Mouse (Mus musculus): ENCODE measurements around the gene Psd4. TPM values are rescaled to one million over a fixed set of nuclear protein-coding genes. Genes with fewer than 3 reads are reported as not detected.
A peak's percentile ranks its signal among the peaks of the same experiment; 100 is the strongest.

The Psd4 gene
- polyA plus RNA-seq, 1 experiment from 2014 or later, result 10.2 TPM

DNA sequence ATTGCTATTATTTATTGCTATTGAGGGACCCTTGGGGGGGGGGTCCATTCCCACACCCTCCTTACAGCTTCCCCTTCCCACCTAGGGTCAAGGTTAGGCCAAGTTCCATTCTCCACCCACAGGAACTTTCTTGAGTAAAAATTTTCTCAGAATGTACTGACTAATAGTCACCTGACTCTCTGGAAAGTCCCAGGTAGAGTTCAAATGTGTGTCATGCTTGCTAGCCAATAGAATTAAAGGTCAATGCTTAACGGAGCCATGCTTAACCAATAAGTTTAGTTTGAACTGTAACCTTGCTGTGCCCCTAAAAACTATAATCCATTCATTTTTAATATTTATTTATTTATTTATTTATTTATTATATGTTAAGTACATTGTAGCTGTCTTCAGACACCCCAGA, 8.0 kb upstream of the Psd4 start:
- ATAC-seq (ENCODE audit: low FRiP score, low TSS enrichment), result no peak
- Histone ChIP-seq H3K27me3 (ENCODE audit: control insufficient read depth, insufficient read depth, low read length) (no peaks in the 10 kb centered on the region), H3K4me1 (replicated peaks; ENCODE audit: control insufficient read depth, insufficient read depth) (no peaks in the 10 kb centered on the region), H3K9me3 (ENCODE audit: control insufficient read depth, low read length) (no peaks in the 10 kb centered on the region), H3K27ac (replicated peaks) (no peak overlapping the region), H3K9ac (ENCODE audit: low read length) (no peak overlapping the region), H3K4me2 (replicated peaks; ENCODE audit: low read depth) (no peak overlapping the region), H3K4me3 (ENCODE audit: low read depth, low read length) (no peak overlapping the region), H3K36me3 (ENCODE audit: control insufficient read depth, insufficient read depth, low read length) (no peaks in the 10 kb centered on the region)
- no peak for DNase-seq (ENCODE audit: low spot score)
- TF ChIP-seq EP300 (optimal IDR thresholded peaks at IDR 0.05) (no peak), CTCF (IDR thresholded peaks at IDR 0.05; ENCODE audit: low read depth) (no peak)
- 83% methylated on average over 1 of the region's 1 CpGs for WGBS

DNA sequence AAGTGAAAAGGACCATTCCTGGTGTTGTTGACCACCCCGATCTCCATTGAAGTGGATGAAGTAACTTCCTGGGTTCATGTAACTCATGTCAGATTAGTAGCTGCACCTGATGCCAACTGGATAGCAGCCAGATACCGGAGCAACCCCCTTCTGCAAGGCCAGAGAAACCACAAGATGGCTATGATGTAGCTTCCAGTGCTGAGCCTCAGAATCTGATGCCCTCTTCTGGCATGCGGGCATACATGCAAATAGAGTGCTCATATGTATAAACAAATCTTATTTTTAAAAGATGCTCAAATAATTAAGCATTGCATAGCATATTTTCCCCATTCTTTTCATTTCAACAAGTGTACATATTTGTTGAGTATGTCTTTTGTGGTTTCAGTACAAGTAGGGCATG, 3.6 kb upstream of the Psd4 start:
- Histone ChIP-seq H3K4me1 (replicated peaks; ENCODE audit: control insufficient read depth, insufficient read depth) (peaks cover 2% of the 10 kb centered on the region; the same call in 1 of the 2 replicates), H3K4me3 (ENCODE audit: low read depth, low read length) (no peak overlapping the region), H3K4me2 (replicated peaks; ENCODE audit: low read depth) (no peak overlapping the region), H3K9ac (ENCODE audit: low read length) (no peak overlapping the region), H3K27me3 (ENCODE audit: control insufficient read depth, insufficient read depth, low read length) (no peaks in the 10 kb centered on the region), H3K27ac (replicated peaks) (no peak overlapping the region), H3K9me3 (ENCODE audit: control insufficient read depth, low read length) (no peaks in the 10 kb centered on the region), H3K36me3 (ENCODE audit: control insufficient read depth, insufficient read depth, low read length) (no peaks in the 10 kb centered on the region)
- 67% methylated on average over 3 of the region's 3 CpGs for WGBS
- TF ChIP-seq CTCF (IDR thresholded peaks at IDR 0.05; ENCODE audit: low read depth) (peak; percentile 38), EP300 (optimal IDR thresholded peaks at IDR 0.05) (no peak)
- DNase-seq (ENCODE audit: low spot score), result no peak
- no peak for ATAC-seq (ENCODE audit: low FRiP score, low TSS enrichment)

DNA sequence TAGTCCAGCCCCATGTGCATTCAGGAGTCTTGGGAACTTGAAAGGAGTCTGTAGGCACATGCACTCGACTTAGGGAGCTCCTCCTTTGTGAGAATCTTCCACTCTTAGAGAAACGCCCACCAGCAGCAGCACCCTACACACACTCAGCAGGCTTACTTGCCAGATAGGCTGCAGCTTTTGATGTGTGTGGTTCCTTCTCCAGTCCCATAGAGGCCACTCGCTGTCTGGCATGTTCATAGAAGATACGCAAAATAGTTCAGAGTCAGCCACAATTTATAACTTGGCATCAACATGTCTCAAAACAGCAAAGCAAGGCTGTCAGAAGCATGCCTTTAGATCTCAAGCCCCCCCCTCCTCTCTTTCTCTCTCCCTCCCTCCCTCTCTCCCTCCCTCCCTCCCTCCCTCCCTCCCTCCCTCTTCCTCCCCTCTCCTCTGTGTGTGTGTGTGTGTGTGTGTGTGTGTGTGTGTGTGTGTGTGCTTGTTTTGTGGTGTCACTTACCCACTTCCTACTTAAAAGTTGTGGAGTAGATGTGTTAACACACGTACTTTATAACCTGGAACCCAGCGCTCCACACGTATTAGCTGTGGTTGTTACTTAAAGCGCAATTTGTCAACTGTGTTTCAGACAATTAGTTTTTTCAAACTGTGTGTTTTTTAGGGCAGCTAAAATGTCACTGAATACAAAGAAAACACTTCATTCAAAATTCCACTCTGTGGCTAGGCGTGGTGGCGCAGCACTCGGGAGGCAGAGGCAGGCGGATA, 985 bp upstream of the Psd4 start:
- TF ChIP-seq EP300 (optimal IDR thresholded peaks at IDR 0.05) (no peak), CTCF (IDR thresholded peaks at IDR 0.05; ENCODE audit: low read depth) (no peak)
- Histone ChIP-seq H3K27ac (replicated peaks) (no peak overlapping the region), H3K9ac (ENCODE audit: low read length) (no peak overlapping the region), H3K9me3 (ENCODE audit: control insufficient read depth, low read length) (no peaks in the 10 kb centered on the region), H3K36me3 (ENCODE audit: control insufficient read depth, insufficient read depth, low read length) (no peaks in the 10 kb centered on the region), H3K4me3 (ENCODE audit: low read depth, low read length) (no peak overlapping the region), H3K4me1 (replicated peaks; ENCODE audit: control insufficient read depth, insufficient read depth) (peaks cover 2% of the 10 kb centered on the region; the same call in 1 of the 2 replicates), H3K27me3 (ENCODE audit: control insufficient read depth, insufficient read depth, low read length) (no peaks in the 10 kb centered on the region), H3K4me2 (replicated peaks; ENCODE audit: low read depth) (no peak overlapping the region)
- no peak for DNase-seq (ENCODE audit: low spot score)
- 65% methylated on average over 12 of the region's 12 CpGs for WGBS
- no peak for ATAC-seq (ENCODE audit: low FRiP score, low TSS enrichment)

DNA sequence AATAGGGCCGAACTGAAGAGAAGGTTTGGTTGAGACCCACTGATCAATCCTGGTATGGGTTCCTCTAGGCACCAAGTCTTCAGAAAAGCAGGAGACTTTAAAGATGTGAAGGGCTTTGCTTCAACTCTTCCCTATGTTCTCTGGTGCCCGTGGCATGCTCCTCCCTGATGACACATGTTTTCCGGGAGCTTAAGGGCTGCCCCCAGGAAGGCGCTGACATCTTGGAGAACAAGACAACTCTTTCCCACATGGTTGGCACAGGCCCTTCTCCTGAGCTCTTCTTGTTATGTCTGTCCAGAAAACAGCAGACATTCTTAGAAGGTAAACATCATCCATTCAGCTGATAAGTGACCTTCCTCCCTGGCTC, 498 bp downstream of the Psd4 start:
- peak overlapping the region; percentile 38 for H3K4me3 ChIP-seq (ENCODE audit: low read depth, low read length)
- 36% methylated on average over 4 of the region's 4 CpGs for WGBS
- no peaks in the 10 kb centered on the region for H3K36me3 ChIP-seq (ENCODE audit: control insufficient read depth, insufficient read depth, low read length)
- ATAC-seq (ENCODE audit: low FRiP score, low TSS enrichment) (peak; percentile 73), DNase-seq (ENCODE audit: low spot score) (peak; percentile 48)
- no peaks in the 10 kb centered on the region for H3K9me3 ChIP-seq (ENCODE audit: control insufficient read depth, low read length)
- peak overlapping the region; percentile 65 for H3K9ac ChIP-seq (ENCODE audit: low read length)
- no peak for TF ChIP-seq EP300 (optimal IDR thresholded peaks at IDR 0.05)
- no peak for TF ChIP-seq CTCF (IDR thresholded peaks at IDR 0.05; ENCODE audit: low read depth)
- H3K4me2 ChIP-seq (replicated peaks; ENCODE audit: low read depth), result peak overlapping the region; percentile 65
- H3K4me1 ChIP-seq (replicated peaks; ENCODE audit: control insufficient read depth, insufficient read depth), result peaks cover 2% of the 10 kb centered on the region; the same call in 1 of the 2 replicates
- peak overlapping the region; percentile 83 for H3K27ac ChIP-seq (replicated peaks)
- no peaks in the 10 kb centered on the region for H3K27me3 ChIP-seq (ENCODE audit: control insufficient read depth, insufficient read depth, low read length)

DNA sequence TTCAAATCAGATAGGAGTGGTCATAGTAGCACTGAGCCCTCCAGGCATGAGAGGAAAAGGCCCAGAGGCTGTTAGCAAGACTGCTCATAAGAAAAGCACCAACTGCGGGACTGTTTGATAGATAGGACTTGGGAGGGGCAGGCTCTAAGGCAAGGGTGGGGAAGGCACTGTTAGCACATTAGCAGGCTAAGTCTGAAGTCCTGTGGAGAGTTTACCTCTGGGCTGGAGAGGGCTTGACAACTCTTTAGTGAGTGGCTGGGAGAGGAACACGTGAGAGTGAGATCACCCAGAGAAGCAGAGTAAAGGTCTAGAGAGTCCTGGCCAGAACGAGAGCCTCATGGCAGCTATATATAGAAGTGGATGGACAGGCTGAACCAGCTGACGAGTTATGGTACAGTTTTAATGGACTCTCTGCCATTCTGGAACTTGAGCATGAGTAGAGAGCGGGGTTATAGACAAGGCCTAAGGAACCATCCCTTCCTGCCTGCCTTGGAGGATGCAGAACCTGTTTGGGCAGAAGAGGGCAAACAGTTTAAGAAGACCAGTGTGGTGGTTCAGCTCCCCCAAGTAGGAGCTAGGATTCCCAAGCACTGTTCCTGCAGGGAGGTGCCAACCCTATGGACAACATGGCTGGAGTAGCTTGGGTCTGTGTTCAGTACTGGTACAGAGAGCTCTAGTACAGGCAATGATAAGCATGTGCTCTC, 11.5 kb downstream of the Psd4 start:
- H3K4me1 ChIP-seq (replicated peaks; ENCODE audit: control insufficient read depth, insufficient read depth), result no peaks in the 10 kb centered on the region
- no peak overlapping the region for H3K4me3 ChIP-seq (ENCODE audit: low read depth, low read length)
- WGBS, result 52% methylated on average over 5 of the region's 5 CpGs
- TF ChIP-seq CTCF (IDR thresholded peaks at IDR 0.05; ENCODE audit: low read depth) (no peak), EP300 (optimal IDR thresholded peaks at IDR 0.05) (peak; percentile 69)
- DNase-seq (ENCODE audit: low spot score) (peak; percentile 79), ATAC-seq (ENCODE audit: low FRiP score, low TSS enrichment) (peak; percentile 99)
- no peak overlapping the region for H3K9ac ChIP-seq (ENCODE audit: low read length)
- no peaks in the 10 kb centered on the region for H3K27me3 ChIP-seq (ENCODE audit: control insufficient read depth, insufficient read depth, low read length)
- H3K4me2 ChIP-seq (replicated peaks; ENCODE audit: low read depth), result no peak overlapping the region
- peak overlapping the region; percentile 69 for H3K27ac ChIP-seq (replicated peaks)
- H3K9me3 ChIP-seq (ENCODE audit: control insufficient read depth, low read length), result no peaks in the 10 kb centered on the region
- no peaks in the 10 kb centered on the region for H3K36me3 ChIP-seq (ENCODE audit: control insufficient read depth, insufficient read depth, low read length)

All from stomach, postnatal 0 days (tissue).